Mouse (Mus musculus): Measurements from ENCODE around the gene Apol9a.

Apol9a gene

GRCm38 (mm10) chr15:77377419-77377818 lies 33.5 kb downstream of the Apol9a start:
- no peak for DNase-seq (ENCODE audit: low spot score in 2 of 2)

- DNase-seq (ENCODE audit: low spot score in 2 of 2) = no peak
Observed at GRCm38 (mm10) chr15:77376920-77377319, 34.0 kb downstream of the Apol9a start.

- no peak for DNase-seq (ENCODE audit: low spot score in 2 of 2)
Observed at GRCm38 (mm10) chr15:77370588-77370987, 40.3 kb downstream of the Apol9a start.

GRCm38 (mm10) chr15:77369981-77370380 lies 41.0 kb downstream of the Apol9a start:
- no peak for DNase-seq (ENCODE audit: low spot score in 2 of 2)

GRCm38 (mm10) chr15:77368818-77369320 lies 42.1 kb downstream of the Apol9a start:
- no peak for DNase-seq (ENCODE audit: low spot score in 2 of 2)

GRCm38 (mm10) chr15:77368148-77368547 lies 42.8 kb downstream of the Apol9a start:
- peak; percentile 64 to 71 for DNase-seq (ENCODE audit: low spot score in 2 of 2)

- DNase-seq (ENCODE audit: low spot score in 2 of 2) = no peak
Observed at GRCm38 (mm10) chr15:77367504-77367903, 43.4 kb downstream of the Apol9a start.

GRCm38 (mm10) chr15:77366706-77367484 lies 44.0 kb downstream of the Apol9a start:
- peak in 1 of 2 experiments; percentile 30 for DNase-seq (ENCODE audit: low spot score in 2 of 2)

GRCm38 (mm10) chr15:77365700-77366570 lies 45.0 kb downstream of the Apol9a start:
- no peak for DNase-seq (ENCODE audit: low spot score in 2 of 2)

- DNase-seq (ENCODE audit: low spot score in 2 of 2) = no peak
Observed at GRCm38 (mm10) chr15:77364026-77364425, 46.9 kb downstream of the Apol9a start.

GRCm38 (mm10) chr15:77363578-77363977 lies 47.4 kb downstream of the Apol9a start:
- DNase-seq (ENCODE audit: low spot score in 2 of 2) = no peak

- DNase-seq (ENCODE audit: low spot score in 2 of 2) = no peak
Observed at GRCm38 (mm10) chr15:77362952-77363351, 48.0 kb downstream of the Apol9a start.

- no peak for DNase-seq (ENCODE audit: low spot score in 2 of 2)
Observed at GRCm38 (mm10) chr15:77359905-77360304, 51.0 kb downstream of the Apol9a start.

- no peak for DNase-seq (ENCODE audit: low spot score in 2 of 2)
Observed at GRCm38 (mm10) chr15:77359486-77359885, 51.4 kb downstream of the Apol9a start.

GRCm38 (mm10) chr15:77359084-77359483 lies 51.9 kb downstream of the Apol9a start:
- DNase-seq (ENCODE audit: low spot score in 2 of 2) = no peak

- DNase-seq (ENCODE audit: low spot score in 2 of 2) = peak; percentile 36 to 37
Observed at GRCm38 (mm10) chr15:77358320-77359040, 52.5 kb downstream of the Apol9a start.

- DNase-seq (ENCODE audit: low spot score in 2 of 2) = no peak
Observed at GRCm38 (mm10) chr15:77356248-77356810, 54.6 kb downstream of the Apol9a start.

GRCm38 (mm10) chr15:77354848-77355551 lies 55.9 kb downstream of the Apol9a start:
- DNase-seq (ENCODE audit: low spot score in 2 of 2) = no peak

GRCm38 (mm10) chr15:77354496-77354847 lies 56.5 kb downstream of the Apol9a start:
- no peak for DNase-seq (ENCODE audit: low spot score in 2 of 2)

All from spleen, postnatal 36 days (tissue).